ENCODE assay signal across 8 mouse cellular contexts in genomic region chr9:108491286-108491580, GRCm38 (mm10). TPM values are rescaled to one million over a fixed set of nuclear protein-coding genes. Genes with fewer than 3 reads are reported as not detected.
A peak's percentile ranks its signal among the peaks of the same experiment; 100 is the strongest.
DNase-seq lines count a peak whose midpoint lies in the region; ATAC-seq and TF ChIP-seq lines count a peak whose summit lies in the region.

No protein-coding gene starts in this region.

- peak overlapping the region; percentile 52 for H3K27ac ChIP-seq in thymus, adult 2 months (ENCODE audit: control insufficient read depth, insufficient read depth, low read length)
- peak overlapping the region; percentile 97 for H3K27ac ChIP-seq in liver, embryonic 15.5 days (replicated peaks)

- H3K9ac ChIP-seq in liver, embryonic 15.5 days, result peak overlapping the region; percentile 92

- WGBS in thymus, adult 2 months, result under 1% methylated on average over 12 of the region's 12 CpGs
- WGBS in liver, embryonic 15.5 days (ENCODE audit: insufficient replicate concordance), result 1% methylated on average over 12 of the region's 12 CpGs

- no peaks in the 10 kb centered on the region for H3K27me3 ChIP-seq in erythroblast, embryonic 14.5 days (ENCODE audit: control insufficient read depth)
- no peaks in the 10 kb centered on the region for H3K27me3 ChIP-seq in thymus, adult 2 months (ENCODE audit: control insufficient read depth, insufficient read depth, low read length)
- H3K27me3 ChIP-seq in liver, embryonic 15.5 days, result no peaks in the 10 kb centered on the region

- no peaks in the 10 kb centered on the region for H3K9me3 ChIP-seq in erythroblast, embryonic 14.5 days (ENCODE audit: control insufficient read depth, low read length)
- no peaks in the 10 kb centered on the region for H3K9me3 ChIP-seq in liver, embryonic 15.5 days (replicated peaks)

- peak overlapping the region; percentile 90 for H3K4me3 ChIP-seq in erythroblast, embryonic 14.5 days (replicated peaks)
- H3K4me3 ChIP-seq in thymus, adult 2 months (ENCODE audit: control insufficient read depth, insufficient read depth, low read length), result peak overlapping the region; percentile 86
- H3K4me3 ChIP-seq in liver, embryonic 15.5 days (replicated peaks), result peak overlapping the region; percentile 96

- TF ChIP-seq CTCF in thymus, adult 2 months (IDR thresholded peaks at IDR 0.05; ENCODE audit: borderline replicate concordance, control insufficient read depth, extremely low read depth, insufficient read depth, low read length, poor library complexity), result no peak

- peaks cover 27% of the 10 kb centered on the region for H3K4me1 ChIP-seq in erythroblast, embryonic 14.5 days (ENCODE audit: control insufficient read depth)
- peaks cover 28% of the 10 kb centered on the region for H3K4me1 ChIP-seq in thymus, adult 2 months (replicated peaks; ENCODE audit: control insufficient read depth, insufficient read depth, low read length)
- H3K4me1 ChIP-seq in liver, embryonic 15.5 days (replicated peaks), result peaks cover 29% of the 10 kb centered on the region

- H3K36me3 ChIP-seq in erythroblast, embryonic 14.5 days (ENCODE audit: control insufficient read depth), result peaks cover 57% of the 10 kb centered on the region
- H3K36me3 ChIP-seq in thymus, adult 2 months (ENCODE audit: control insufficient read depth, insufficient read depth, low read length), result peaks cover 37% of the 10 kb centered on the region
- peaks cover 47% of the 10 kb centered on the region for H3K36me3 ChIP-seq in liver, embryonic 15.5 days (replicated peaks)

- no peak for DNase-seq in thymus, adult 2 months
- DNase-seq in thymus, postnatal 36 days, result no peak
- DNase-seq in adrenal gland, postnatal 10 days, result no peak
- no peak for DNase-seq in thymus, postnatal 0 days (ENCODE audit: low spot score)
- DNase-seq in yolk sac, embryonic 10.5 days (ENCODE audit: low spot score), result no peak

- no peak; the same call in 1 of the 2 replicates for ATAC-seq in erythroblast, adult 5-6 weeks (replicated peaks; ENCODE audit: low FRiP score, poor library complexity, severe bottlenecking)
- ATAC-seq in liver, embryonic 15.5 days (ENCODE audit: insufficient read depth), result peak; percentile 19; the same call in 1 of the 2 replicates

- TF ChIP-seq POLR2A in thymus, adult 2 months (IDR thresholded peaks at IDR 0.05; ENCODE audit: control insufficient read depth, extremely low read depth, insufficient read depth, low read length, poor library complexity), result no peak

- H3K4me2 ChIP-seq in liver, embryonic 15.5 days, result peak overlapping the region; percentile 87

RNA-seq across cellular contexts. Expression of gene Usp19, which starts 0.8 kb away (rescaled TPM):
- 10.7 and 11.0 TPM in 2 replicates for polyA plus RNA-seq in erythroblast, embryonic 14.5 days (2012)
- 57.9 and 59.6 TPM in 2 replicates for total RNA-seq in erythroblast, adult 5-6 weeks (2015; ENCODE audit: low replicate concordance)
- total RNA-seq in erythroblast, adult 5-6 weeks (2017; ENCODE audit: low replicate concordance), result 80.2 and 94.7 TPM in 2 replicates
- polyA plus RNA-seq in thymus, adult 2 months (2012; rRNA removed), result 318 and 335 TPM in 2 replicates
- 26.1 and 31.1 TPM in 2 replicates for polyA plus RNA-seq in liver, embryonic 15.5 days (2015; fragmentation: Nextera tagmentation; extraction: Ambion mirVana)
- total RNA-seq in adrenal gland, postnatal 10 days (2021), result 100 to 1,000 TPM; 124 to 156 TPM
- polyA plus RNA-seq in thymus, postnatal 0 days (2015; fragmentation: Nextera tagmentation; extraction: Ambion mirVana), result 52.3 and 57.7 TPM in 2 replicates

RNA-seq across cellular contexts. Expression of gene Lamb2, which starts 11.7 kb away (rescaled TPM):
- polyA plus RNA-seq in erythroblast, embryonic 14.5 days (2012), result 0.02 and 0.05 TPM in 2 replicates
- total RNA-seq in erythroblast, adult 5-6 weeks (2015; ENCODE audit: low replicate concordance), result not detected in 2 replicates
- total RNA-seq in erythroblast, adult 5-6 weeks (2017; ENCODE audit: low replicate concordance), result not detected in 2 replicates
- polyA plus RNA-seq in thymus, adult 2 months (2012; rRNA removed), result 16.1 and 33.7 TPM in 2 replicates
- 8.5 and 9.0 TPM in 2 replicates for polyA plus RNA-seq in liver, embryonic 15.5 days (2015; fragmentation: Nextera tagmentation; extraction: Ambion mirVana)
- 100 to 1,000 TPM; 108 to 131 TPM for total RNA-seq in adrenal gland, postnatal 10 days (2021)
- 3.9 and 4.4 TPM in 2 replicates for polyA plus RNA-seq in thymus, postnatal 0 days (2015; fragmentation: Nextera tagmentation; extraction: Ambion mirVana)

RNA-seq across cellular contexts. Expression of gene Qars, which starts 16.3 kb away (rescaled TPM):
- polyA plus RNA-seq in erythroblast, embryonic 14.5 days (2012), result 5.3 and 5.9 TPM in 2 replicates
- total RNA-seq in erythroblast, adult 5-6 weeks (2015; ENCODE audit: low replicate concordance), result 18.6 and 69.2 TPM in 2 replicates
- total RNA-seq in erythroblast, adult 5-6 weeks (2017; ENCODE audit: low replicate concordance), result 54.2 and 64.6 TPM in 2 replicates
- polyA plus RNA-seq in thymus, adult 2 months (2012; rRNA removed), result 376 and 382 TPM in 2 replicates
- 52.6 and 61.9 TPM in 2 replicates for polyA plus RNA-seq in liver, embryonic 15.5 days (2015; fragmentation: Nextera tagmentation; extraction: Ambion mirVana)
- total RNA-seq in adrenal gland, postnatal 10 days (2021), result 100 to 1,000 TPM; 137 to 147 TPM
- polyA plus RNA-seq in thymus, postnatal 0 days (2015; fragmentation: Nextera tagmentation; extraction: Ambion mirVana), result 113 and 119 TPM in 2 replicates

RNA-seq across cellular contexts. Expression of gene Qrich1, which starts 25.4 kb away (rescaled TPM):
- polyA plus RNA-seq in erythroblast, embryonic 14.5 days (2012), result 3.5 TPM in 2 replicates
- 26.9 and 40.5 TPM in 2 replicates for total RNA-seq in erythroblast, adult 5-6 weeks (2015; ENCODE audit: low replicate concordance)
- total RNA-seq in erythroblast, adult 5-6 weeks (2017; ENCODE audit: low replicate concordance), result 55.7 and 59.0 TPM in 2 replicates
- polyA plus RNA-seq in thymus, adult 2 months (2012; rRNA removed), result 200 and 225 TPM in 2 replicates
- polyA plus RNA-seq in liver, embryonic 15.5 days (2015; fragmentation: Nextera tagmentation; extraction: Ambion mirVana), result 43.0 and 43.5 TPM in 2 replicates
- 100 to 1,000 TPM; 108 to 129 TPM for total RNA-seq in adrenal gland, postnatal 10 days (2021)
- 84.5 and 96.7 TPM in 2 replicates for polyA plus RNA-seq in thymus, postnatal 0 days (2015; fragmentation: Nextera tagmentation; extraction: Ambion mirVana)

RNA-seq across cellular contexts. Expression of gene Klhdc8b, which starts 29.9 kb away (rescaled TPM):
- polyA plus RNA-seq in erythroblast, embryonic 14.5 days (2012), result 1.8 and 1.9 TPM in 2 replicates
- total RNA-seq in erythroblast, adult 5-6 weeks (2015; ENCODE audit: low replicate concordance), result 0.77 and 2.9 TPM in 2 replicates
- total RNA-seq in erythroblast, adult 5-6 weeks (2017; ENCODE audit: low replicate concordance), result 3.3 and 4.3 TPM in 2 replicates
- 16.9 and 21.0 TPM in 2 replicates for polyA plus RNA-seq in thymus, adult 2 months (2012; rRNA removed)
- 12.5 and 15.9 TPM in 2 replicates for polyA plus RNA-seq in liver, embryonic 15.5 days (2015; fragmentation: Nextera tagmentation; extraction: Ambion mirVana)
- 10 to 100 TPM; 25.6 to 34.8 TPM for total RNA-seq in adrenal gland, postnatal 10 days (2021)
- polyA plus RNA-seq in thymus, postnatal 0 days (2015; fragmentation: Nextera tagmentation; extraction: Ambion mirVana), result 9.5 and 11.2 TPM in 2 replicates
